Mouse (Mus musculus) kidney, adult 2 months (tissue): ENCODE measurements around the gene Nsrp1.

Experiments used
- CTCF ChIP-seq: fragments of 200-500 bp; conservative IDR thresholded peaks from 2 replicates; pipeline ENCODE4 v1.5.1; 2011; ENCODE audit warnings: low read depth, mild to moderate bottlenecking, control low read depth, low read length, moderate library complexity, mixed read lengths; ENCODE audit not compliant: insufficient read depth, insufficient read length
- POLR2A ChIP-seq: fragments of 200-500 bp; IDR thresholded peaks from one replicate; pipeline ENCODE4 v1.6.1; 2011; ENCODE audit warnings: low read depth, low read length, control low read depth

DNA sequence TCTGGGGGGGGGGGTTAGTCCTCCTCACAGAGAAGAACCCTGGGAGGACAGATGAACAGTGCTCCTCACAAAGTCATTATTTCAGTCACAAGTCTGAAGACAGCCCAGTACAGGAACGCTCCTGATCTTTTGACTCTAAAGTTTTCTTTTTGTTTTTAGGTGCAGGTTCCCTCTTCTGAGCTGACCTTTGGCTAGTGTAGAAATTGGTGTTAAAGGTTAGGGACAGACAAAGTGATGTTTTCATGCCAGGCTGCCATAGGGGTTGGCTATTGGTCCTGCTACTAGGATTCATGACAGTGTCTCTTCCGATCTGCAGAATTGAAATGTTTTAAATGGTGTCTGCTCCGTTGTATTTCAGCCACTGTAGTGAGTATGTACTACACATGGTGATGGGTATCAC lies 50.1 kb downstream of the Nsrp1 start:
- no peak for TF ChIP-seq POLR2A
- no peak for TF ChIP-seq CTCF
